Mouse (Mus musculus) large intestine, adult 2 months (tissue): ENCODE results near the gene Cby3. TPM values are rescaled to one million over a fixed set of nuclear protein-coding genes. Genes with fewer than 3 reads are reported as not detected.

Experiments
- DNase-seq: peaks from one replicate; pipeline ENCODE4 v3.0.0-alpha.2; 2012; ENCODE audit warnings: low read depth, low spot score
- WGBS: fragments of 180-500 bp; shearing (Covaris S2); methylation state at CpG from one replicate; pipeline ENCODE4 v1.1.7; 2018; 5-methylcytosine and 5-hydroxymethylcytosine counted together
- polyA plus RNA-seq: library from polyadenylated mRNA; depleted of rRNA; stranded (reverse); fragments of >200 nt; gene quantifications from 2 replicates; pipeline ENCODE4 v1.2.3, GENCODE M21; 2012; rRNA removed

Cby3 gene
- polyA plus RNA-seq, 1 experiment = 0.17 TPM

DNA sequence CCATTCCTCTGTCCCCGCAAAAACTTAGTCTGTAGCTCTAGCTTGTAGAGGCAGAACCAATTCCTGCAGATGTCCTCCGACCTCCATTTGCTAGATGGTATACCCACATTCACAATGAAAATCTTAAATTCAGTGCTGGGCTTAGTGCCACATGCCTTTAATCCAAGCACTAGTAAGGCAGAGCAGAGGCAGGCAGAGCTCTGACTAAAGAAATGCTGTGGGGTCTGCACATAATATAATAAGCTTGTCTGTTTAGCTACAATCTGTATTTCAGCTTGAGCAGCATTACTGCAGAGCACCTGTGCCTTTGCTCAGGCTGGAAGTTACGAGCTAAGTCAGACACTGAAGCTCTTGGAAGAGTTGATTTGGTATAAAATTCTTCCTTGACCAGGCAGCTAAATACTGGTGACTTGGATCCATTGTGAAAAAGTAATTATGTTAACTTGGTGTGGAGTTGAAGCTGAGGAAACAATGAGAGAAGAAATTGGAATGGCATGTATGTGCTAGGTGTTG lies 33.0 kb downstream of the Cby3 start:
- no peak for DNase-seq
- WGBS = 87% methylated on average over 3 of the region's 3 CpGs

DNA sequence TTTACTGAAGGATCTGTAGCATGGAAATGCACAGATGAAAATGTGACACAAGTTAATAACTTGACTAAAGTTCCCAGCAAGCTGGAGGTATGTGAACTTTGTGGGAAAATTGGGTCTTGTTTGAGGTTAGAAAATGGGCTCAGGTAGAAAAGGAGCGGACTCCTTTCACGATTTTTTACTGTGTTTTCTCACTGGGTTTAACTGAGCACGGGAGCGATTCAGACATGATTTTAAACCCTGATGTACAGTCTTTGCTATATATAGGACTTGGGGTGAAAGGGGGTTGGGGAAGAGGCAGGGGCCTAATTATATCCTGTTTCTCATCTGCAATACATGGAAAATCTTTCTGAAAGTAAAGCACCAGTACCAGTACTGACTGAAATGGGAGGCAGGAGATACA lies 33.4 kb downstream of the Cby3 start:
- 86% methylated on average over 4 of the region's 4 CpGs for WGBS
- no peak for DNase-seq

DNA sequence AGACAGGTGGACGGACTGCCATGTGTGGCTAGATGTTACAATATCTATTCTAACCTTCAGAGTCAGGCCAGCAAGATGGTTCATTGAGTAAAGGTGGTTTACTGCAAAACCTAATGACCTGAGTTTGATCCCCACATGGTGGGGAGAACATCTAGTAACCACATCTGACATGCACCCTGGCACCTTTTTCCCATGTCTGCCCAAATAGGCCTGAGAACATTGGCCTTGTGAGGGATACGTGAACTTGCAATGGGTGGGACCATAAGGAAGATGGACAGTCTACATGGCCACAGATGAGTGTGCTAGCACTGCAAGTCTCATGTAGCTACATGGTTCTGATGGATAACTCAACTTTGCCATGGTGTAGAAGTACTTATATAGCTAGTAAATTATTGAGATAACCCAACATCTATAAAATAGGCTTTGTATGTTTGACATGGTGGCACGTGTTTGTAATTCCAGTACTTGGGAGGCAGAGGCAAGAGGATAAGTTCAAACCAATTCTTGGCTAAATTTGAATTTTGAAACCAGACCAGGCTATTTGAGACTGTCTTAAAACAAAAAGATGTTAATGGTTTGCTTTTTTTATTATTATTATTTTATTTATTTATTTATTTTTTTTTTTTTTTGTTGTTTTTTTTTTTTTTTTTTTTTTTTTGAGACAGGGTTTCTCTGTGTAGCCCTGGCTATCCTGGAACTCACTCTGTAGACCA lies 34.1 kb downstream of the Cby3 start:
- no peak for DNase-seq
- WGBS = 90% methylated on average over 3 of the region's 3 CpGs

DNA sequence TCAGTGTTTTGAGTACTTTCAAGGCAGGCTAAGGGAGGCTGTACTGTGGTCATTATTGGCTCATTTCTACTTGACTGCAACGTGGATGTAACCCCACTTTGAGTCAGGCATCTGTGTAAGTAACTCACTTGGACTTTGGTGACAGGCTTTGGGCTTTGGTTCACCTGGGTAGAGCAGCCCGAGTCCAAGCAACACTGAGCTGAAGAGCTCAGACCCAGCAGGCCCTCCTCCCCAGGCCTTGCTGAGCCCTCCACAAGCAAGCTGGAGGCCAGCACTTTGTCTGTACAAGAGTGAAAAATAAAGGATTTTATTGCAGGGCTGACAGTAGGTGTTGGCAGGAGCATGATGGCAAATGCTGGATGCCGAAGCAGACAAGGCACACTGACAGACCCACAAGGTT lies 34.7 kb downstream of the Cby3 start:
- WGBS = 58% methylated on average over 3 of the region's 3 CpGs
- no peak for DNase-seq

DNA sequence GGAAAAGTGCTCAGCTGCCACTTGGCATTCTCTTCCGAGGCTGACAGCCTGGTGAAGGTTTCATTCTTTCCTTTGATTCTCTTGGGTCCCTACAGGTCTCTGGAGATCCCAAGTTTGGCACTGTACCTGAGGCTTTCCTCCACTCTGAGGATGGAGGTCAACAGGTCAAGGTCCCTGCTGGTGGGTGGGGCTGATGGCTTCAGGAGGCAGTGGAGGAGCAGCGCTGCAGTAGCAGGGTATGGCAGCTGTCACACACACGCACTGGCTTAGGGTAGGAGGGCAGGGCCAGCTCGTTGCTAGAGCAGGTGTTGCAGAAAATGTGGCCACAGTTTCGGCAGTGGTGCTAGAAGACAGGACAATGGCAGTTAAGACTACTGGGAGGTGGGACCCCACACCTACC lies 35.4 kb downstream of the Cby3 start:
- 46% methylated on average over 5 of the region's 5 CpGs for WGBS
- no peak for DNase-seq

DNA sequence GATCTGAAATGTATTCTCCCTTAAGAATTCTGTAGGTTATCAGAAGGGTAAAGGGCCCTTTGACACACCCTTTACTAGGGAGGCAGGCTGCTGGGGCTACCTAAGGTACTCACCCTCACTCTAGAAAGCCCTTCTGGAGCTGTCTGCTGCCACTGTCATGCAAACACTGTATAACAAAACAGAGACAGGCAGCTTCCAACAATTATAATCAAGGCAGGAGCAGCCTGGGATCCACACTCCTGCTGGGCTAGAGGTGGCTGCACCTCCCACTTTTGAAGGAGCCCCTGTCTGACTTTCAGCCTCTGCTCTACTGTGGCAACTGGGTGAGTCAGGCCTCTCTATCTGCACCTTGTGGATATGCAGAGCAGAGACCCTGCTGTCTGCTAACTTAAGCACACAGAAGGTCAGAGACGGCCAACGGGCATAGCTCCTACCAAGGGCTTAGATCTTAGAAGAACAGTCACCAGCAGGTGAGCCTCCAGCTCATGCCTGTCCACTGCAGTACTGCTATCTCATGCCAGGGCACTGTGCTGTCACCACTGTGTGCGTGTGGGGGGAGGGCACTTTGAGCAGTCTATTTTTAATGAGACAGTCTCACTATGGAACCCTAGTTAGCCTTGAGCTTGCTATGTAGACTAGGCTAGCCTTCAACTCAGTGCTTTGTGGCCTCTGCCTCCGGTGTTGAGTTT lies 37.2 kb downstream of the Cby3 start:
- WGBS = 87% methylated on average over 4 of the region's 4 CpGs
- no peak for DNase-seq

DNA sequence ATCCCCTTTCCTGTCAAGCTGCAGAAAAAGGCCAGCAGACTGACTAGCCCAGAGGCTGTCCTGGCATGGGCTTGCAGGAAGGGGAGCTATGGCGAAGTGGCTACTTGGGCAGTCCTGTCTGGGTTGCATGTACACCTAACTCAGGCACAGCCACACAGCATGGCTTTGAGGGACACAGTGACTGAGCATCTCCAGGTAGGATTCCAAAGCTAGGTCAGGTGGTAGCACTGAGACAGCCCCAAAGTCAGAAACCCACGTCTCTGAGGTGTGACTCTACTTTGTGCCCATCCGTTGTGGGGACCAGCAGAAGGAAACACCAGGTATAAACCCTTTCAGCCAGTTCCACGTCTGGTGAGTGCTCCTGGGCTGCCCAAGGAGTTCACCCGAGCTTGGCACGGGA lies 39.0 kb downstream of the Cby3 start:
- no peak for DNase-seq
- WGBS = 83% methylated on average over 6 of the region's 6 CpGs

DNA sequence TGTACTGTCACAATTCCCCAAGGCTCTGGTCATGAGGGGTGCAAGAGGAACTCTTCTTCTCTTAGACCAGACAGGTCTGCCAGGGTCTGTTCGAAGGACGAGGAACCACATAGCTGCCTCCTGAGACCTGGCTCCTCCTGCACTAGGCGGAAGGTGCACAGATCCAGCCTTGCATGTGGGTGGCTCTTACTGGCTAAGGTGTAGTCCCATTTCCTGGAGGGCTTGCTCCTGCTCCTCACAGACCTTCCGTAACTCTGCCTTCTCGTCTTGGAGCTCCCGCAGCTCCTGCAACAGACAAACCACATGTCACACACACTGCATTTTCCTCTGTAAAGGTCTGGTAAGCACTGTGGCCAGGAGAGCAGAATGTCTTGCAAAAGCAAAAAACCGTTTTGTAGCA lies 40.5 kb downstream of the Cby3 start:
- WGBS = 90% methylated on average over 7 of the region's 7 CpGs
- no peak for DNase-seq

DNA sequence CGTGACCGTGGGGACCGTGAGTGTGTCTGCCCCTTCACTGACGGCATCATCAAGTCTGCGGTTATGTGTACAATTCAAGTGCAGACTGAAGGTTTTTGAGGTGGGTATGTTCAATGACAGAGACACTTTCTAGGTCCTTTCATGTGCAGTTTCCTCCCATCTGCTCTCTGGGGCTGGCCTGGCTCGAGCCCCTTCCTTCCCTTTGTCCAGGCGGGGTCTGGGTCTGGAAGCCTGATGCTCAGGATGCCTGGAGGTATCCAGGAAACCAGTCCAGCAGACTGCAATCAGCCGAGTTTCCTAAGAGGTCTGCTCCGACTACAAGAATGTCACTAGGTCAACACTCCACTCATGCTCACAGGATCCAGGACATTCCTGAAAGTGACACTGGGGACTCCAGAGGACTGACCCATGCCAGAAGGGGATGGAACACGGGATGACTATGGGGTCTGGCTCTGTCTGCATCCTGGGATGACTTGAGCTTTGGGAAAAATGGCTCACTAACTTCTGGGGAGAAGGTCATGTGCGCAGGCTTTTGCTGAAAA lies 42.6 kb downstream of the Cby3 start:
- no peak for DNase-seq
- 87% methylated on average over 11 of the region's 11 CpGs for WGBS

DNA sequence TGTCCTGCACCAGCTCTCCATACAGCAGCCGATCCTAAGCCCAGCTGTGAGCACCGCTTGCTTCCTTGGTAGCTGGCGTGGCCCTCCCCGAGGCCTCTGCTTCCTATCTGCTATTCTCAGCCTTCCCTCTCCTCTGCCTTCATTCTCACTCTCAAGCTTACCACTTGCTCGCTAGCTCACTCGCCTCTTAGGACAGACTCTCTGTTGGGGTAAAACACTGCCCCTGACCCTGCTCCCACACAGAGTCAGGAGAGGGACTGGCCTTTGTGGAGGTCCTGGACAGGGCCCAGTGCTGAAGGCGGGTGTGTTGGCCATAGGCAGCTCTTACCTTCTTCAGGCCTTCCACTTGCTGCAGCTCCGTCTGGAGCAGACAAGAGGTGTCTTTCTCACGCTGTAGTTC lies 43.1 kb downstream of the Cby3 start:
- 89% methylated on average over 9 of the region's 9 CpGs for WGBS
- DNase-seq = no peak

DNA sequence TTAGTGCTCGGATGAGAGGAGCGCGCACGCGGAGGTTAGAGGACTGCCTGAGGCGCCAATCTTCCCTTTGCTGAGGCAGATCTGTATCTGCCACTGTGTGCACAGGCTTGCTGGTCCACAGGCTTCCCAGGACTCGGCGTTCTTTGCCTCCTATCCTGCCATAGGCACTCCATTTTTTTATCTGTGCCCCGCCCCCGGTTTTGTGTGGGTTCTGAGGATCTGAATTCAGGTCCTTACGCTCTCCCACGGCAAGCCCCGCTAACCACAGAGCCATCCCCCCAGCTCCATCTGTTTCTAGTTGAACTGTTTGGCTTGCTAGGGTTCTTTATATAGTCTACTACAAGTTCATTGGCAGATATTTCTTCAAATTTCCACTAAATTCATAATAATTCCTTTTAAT lies 44.5 kb downstream of the Cby3 start:
- no peak for DNase-seq
- 91% methylated on average over 13 of the region's 13 CpGs for WGBS

DNA sequence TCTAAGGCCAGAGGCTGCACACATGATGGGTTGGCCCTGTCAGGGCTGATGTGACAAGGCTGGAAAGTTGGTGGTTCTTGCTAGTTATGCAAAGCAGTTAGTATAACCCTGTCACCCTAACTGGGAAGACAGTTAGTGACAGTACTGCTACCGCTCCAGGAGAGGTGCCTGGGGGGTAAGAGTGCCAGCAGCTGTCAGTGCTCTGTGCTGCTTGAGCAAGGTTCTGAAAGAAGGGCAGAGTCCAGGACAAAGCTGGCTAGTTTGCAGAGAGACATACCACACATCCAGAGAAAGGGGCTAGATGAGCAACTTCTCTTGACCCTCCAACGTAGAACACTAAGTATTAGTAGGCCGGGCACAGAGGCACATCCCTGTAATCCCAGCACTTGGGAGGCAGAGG lies 48.2 kb downstream of the Cby3 start:
- DNase-seq = no peak
- 95% methylated on average over 3 of the region's 3 CpGs for WGBS

DNA sequence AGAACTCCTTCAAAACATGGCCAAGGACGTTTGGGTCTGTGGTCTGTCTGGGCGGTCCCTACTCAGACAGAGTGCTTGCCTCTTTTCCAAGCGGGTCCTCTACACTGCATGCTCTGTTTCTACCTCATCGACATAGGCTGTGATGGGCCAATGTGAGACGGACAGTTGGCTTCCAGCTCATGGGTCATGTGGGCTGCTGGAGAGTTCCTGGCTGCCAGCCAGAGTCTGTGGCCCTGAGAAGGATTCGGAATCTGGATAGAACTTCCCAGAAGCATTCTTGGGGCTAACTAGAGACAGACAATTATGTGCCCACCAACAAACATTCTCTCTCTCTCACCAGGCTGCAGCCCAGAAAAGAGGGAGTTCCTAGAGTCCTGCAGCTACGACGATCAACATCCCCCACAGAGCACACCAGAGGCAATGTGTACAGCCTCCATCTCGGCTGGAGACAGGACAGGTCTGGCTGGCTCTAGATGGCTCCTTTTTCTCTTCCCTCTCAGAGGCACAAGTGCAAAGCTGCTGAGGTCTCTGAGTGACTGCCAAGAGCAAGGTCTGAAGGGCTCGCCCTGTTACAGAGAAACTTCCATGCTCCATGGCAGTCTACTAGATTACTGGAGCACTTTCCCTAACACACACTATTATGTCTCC lies 49.2 kb downstream of the Cby3 start:
- WGBS = 79% methylated on average over 10 of the region's 10 CpGs
- DNase-seq = no peak

DNA sequence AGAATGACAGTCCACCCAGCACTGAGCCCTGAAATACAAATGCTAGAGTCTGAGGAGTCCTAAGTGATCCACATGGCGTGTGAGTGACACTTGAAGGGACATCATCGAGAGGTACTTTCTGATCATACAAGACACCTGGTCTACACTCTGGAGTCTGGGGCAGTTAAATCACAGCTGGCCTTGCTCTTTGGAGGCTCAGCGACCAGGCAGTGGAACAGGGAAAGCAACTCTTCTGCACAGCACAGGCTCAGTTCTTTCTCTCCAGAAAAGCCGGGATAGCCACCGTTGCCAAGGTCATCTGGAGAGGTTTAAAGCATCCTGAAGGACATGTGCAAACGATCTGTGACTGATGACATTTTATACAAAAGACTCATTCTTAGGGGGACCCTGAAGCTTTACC lies 53.0 kb downstream of the Cby3 start:
- 54% methylated on average over 6 of the region's 6 CpGs for WGBS

More for the DNA sequence above, 53.0 kb downstream of the Cby3 start:
- no peak for DNase-seq

Other genes with a start within 250 kb of the Cby3 start
- gene Tbc1d9b, start 223.1 kb upstream of the Cby3 start, polyA plus RNA-seq = 28.2 and 35.9 TPM in 2 replicates
- 4.9 and 5.0 TPM in 2 replicates for gene Mrnip, start 180.0 kb upstream of the Cby3 start, polyA plus RNA-seq
- 111 and 113 TPM in 2 replicates for gene Sqstm1, start 143.6 kb upstream of the Cby3 start, polyA plus RNA-seq
- 101 and 123 TPM in 2 replicates for gene Mgat4b, start 143.6 kb upstream of the Cby3 start, polyA plus RNA-seq
- 25.7 and 36.3 TPM in 2 replicates for gene Ltc4s, start 115.8 kb upstream of the Cby3 start, polyA plus RNA-seq
- 7.1 and 9.3 TPM in 2 replicates for gene Maml1, start 62.2 kb upstream of the Cby3 start, polyA plus RNA-seq
- gene Canx, start 28.8 kb upstream of the Cby3 start, polyA plus RNA-seq = 105 and 112 TPM in 2 replicates
- gene Hnrnph1, start 22.5 kb downstream of the Cby3 start, polyA plus RNA-seq = 43.2 and 51.7 TPM in 2 replicates
- gene Rufy1, start 76.7 kb downstream of the Cby3 start, polyA plus RNA-seq = 13.9 and 14.2 TPM in 2 replicates
- 2.9 and 3.9 TPM in 2 replicates for gene Adamts2, start 247.6 kb downstream of the Cby3 start, polyA plus RNA-seq